Mouse (Mus musculus) right cerebral cortex, postnatal 10 days (tissue): ENCODE results near the gene Zxdb.
"Not testable (repeated sequence)": the region's sequence is repeated elsewhere in the genome, so short reads cannot be mapped to it uniquely, and the experiment has no call there.

ENCODE experiments used
- DNase-seq, 2 experiments: peaks; one replicate each; pipeline ENCODE4 v3.0.0; 2021; ENCODE audit warnings: low spot score in 2 of 2

Gene Zxdb

DNA sequence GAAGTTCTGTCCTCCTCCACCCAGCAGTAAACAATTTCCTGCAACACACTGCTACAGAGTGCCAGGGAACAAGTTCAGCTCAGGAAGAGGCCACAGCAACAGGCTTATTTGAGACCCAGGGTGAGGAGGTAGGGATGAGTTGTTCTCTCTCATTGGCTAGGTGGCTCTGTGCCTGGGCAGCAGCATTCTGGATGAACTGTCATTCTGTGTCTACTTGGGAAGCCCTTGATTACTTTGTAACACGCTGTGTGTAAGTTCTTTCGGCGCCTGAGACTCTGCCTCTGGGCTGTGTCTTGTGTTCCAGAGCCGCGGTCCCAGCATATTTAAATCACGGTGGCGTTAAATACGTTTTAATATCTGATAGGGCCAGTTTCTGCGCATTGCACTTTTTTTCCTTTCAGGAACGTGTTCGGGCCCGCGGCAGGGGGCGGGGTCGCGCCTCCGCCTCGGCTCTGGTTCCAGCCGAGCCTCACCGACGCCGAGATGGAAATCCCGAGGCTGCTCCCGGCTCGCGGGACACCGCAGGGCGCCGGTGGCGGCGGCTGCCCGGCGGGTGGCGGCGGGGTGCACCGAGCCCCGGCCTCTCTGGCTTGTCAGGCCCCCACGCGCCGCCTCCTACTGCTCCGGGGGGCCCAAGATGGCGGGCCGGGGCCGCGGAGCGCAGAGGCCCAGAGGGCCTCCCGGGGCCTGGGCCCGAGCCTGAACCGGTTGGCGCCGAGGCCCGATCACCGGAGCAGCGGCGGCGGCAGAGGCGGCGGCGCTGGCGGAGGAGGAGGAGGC, at the start of gene Zxdb:
Gene Zxdb (plus strand): TSS at position 378 of the 780 bp plus-strand sequence.
- not testable (repeated sequence) for DNase-seq

- peak in 1 of 2 experiments; percentile 47 for DNase-seq
Measured at GRCm38 (mm10) chrX:94674977-94675376, 49.4 kb upstream of the Zxdb start.

- not testable (repeated sequence) for DNase-seq
Measured at GRCm38 (mm10) chrX:94681581-94681980, 42.8 kb upstream of the Zxdb start.

DNA sequence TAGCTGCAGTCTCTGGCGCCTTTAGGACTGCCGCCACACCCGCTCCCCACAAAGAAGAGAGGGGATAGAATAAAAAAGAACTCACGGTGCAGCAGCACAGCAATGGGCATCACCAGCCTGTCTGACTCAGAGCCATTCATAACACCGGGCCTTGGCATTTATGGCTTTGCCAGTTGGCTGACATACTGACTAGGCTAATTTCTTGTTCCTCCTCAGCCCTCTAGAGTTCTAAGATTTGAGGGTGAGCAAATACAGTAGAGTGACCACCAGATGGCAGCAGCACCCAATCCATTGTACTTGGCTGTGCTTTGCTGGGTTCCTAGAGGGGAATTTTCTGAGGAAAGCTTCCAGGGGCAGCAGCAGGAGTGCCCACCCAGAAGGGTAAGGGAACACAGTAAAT, 34.8 kb upstream of the Zxdb start:
- peak in 1 of 2 experiments; percentile 22 for DNase-seq

GRCm38 (mm10) chrX:94706676-94707075, 17.7 kb upstream of the Zxdb start:
- DNase-seq: not testable (repeated sequence)

DNA sequence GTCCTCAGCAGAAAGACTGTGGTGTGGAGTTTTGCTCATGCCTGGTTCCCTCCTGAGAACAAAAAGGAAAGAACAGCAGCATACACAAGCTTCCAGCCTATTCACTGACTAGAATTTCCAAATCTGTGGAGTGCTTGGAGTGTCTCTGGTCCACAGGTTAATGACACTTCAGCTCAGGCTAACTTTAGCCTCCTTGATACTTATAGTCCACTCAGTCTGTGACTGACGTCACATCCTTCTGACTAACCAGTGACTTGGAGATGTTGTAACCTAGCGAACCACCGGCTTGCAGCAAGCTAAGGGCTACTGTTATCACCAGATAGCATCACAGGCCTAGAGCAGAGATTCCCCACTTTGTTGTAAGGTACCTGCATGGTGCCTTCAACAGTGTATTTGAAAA, 14.6 kb upstream of the Zxdb start:
- not testable (repeated sequence) for DNase-seq

DNA sequence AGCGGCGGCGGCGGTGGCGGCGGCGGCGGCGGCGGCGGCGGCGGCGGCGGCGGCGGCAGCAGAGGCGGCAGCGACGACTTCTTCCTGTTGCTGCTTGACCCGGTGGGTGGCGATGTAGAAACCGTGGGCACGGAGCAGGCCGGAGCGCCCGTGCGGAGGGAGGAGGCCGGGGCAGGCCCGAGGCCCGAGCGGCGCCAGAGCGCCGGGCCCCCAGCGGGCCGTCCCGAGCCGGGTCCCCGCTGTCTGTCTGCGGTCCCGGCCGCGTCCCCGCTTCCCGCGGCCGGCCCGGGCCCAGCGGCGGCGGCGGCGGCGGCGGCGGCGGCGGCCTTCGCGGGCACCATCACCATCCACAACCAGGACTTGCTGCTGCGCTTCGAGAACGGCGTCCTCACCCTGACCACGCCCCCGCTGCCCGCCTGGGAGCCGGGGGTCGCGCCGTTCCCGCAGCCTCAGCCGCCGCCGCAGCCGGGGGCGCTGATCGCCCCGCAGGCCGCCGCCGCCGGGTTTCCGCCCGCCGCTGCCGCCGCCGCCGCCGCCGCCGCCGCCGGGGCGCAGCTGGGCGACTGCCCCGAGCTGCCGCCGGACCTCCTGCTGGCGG, 702 bp downstream of the Zxdb start:
- DNase-seq: not testable (repeated sequence)

GRCm38 (mm10) chrX:94725627-94726083, 1.3 kb downstream of the Zxdb start:
- DNase-seq: not testable (repeated sequence)

DNA sequence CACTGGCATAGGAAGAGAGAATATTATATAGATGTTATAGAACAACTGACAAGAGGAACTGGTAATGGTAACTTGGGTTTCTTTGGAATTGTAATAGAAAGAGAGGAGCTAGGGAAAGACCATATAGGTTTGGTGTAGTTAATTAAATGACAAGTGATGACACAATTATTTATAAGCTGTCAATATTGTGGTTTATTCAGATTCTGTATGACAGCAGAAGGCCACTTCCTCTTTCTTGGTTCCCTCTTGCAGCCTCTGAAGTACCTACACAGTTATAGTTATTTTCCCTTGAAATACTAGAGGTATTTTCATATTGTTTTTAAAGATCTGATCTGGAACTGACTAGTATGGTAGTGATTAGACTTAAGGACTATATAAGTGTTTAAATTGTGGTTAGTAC, 7.2 kb downstream of the Zxdb start:
- DNase-seq: no peak

DNA sequence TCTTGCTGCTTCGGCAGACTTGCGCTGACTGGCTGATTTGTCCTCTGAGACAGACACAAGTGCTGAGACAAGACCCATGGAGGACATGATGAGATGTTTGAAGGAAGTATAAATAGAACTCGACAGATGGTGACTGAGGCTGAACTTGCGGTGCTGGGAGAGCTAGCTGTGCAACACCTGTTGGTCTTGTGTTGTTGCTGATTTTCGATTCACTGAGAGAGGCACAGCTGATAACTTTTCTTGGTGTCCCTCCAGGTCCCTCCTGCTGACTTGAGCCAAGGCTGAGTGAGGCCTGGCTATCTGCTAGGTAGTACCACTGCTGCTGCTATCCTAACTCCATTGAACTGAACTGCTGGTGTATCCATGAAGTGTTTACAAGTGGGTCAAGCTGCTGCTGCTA, 29.4 kb downstream of the Zxdb start:
- no peak for DNase-seq

DNA sequence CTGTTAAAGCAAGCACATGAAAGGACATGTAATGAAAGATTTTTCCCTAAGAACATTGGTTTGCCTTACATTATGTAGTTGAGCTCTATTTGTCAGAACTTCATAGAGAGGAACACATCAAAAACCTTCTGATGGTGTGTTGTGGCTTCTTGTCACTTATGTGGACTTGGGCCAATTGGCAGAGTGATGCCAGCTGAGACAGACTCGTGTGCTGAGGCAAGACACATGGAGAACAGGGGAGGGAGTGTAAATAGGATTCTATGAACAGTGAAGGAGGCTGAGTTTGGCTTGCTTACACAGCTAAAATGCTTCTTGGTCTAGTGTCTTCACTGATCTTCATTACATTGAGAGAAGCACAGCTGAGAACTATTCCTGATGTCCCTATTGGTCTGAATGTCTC, 35.6 kb downstream of the Zxdb start:
- no peak for DNase-seq

DNA sequence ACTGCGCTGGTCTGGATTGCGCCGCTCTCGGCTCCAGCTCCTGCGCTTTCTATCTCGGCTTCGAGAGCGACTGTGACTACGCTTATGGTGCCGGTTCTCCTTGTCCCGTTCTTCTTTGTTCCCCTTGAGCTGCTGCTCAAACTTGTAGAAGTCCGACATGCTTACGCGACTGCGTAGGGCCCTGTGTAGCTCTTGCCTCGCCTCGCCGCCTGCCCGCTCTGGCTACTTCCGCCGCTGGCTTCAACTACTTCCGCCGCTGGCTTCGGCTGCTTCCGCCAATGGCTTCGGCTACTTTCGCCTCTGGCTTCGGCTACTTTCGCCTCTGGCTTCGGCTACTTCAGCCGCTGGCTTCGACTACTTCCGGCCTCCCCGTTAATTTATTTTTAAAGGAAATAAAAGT, 49.5 kb downstream of the Zxdb start:
- no peak for DNase-seq
